Mouse (Mus musculus) small intestine, adult 2 months (tissue): Measurements from ENCODE around the gene Mex3a. TPM values are rescaled to one million over a fixed set of nuclear protein-coding genes. Genes with fewer than 3 reads are reported as not detected.

ENCODE experiments used
- H3K27ac ChIP-seq: fragments of 200-500 bp; 2 replicates; pipeline ENCODE4 v1.5.1; 2012; ENCODE audit warnings: low read depth, low read length, control low read depth, inconsistent platforms; ENCODE audit not compliant: insufficient read depth
- H3K27me3 ChIP-seq: fragments of 200-500 bp; 2 replicates; pipeline ENCODE4 v1.6.1; 2012; ENCODE audit warnings: mild to moderate bottlenecking, moderate library complexity, low read length, inconsistent platforms; ENCODE audit not compliant: control insufficient read depth, insufficient read depth
- H3K36me3 ChIP-seq: fragments of 200-500 bp; 2 replicates; pipeline ENCODE4 v1.6.1; 2012; ENCODE audit warnings: mild to moderate bottlenecking, low read length, control low read depth, inconsistent platforms; ENCODE audit not compliant: control insufficient read depth, insufficient read depth
- H3K4me1 ChIP-seq: fragments of 200-500 bp; 2 replicates; pipeline ENCODE4 v1.6.1; 2012; ENCODE audit warnings: low read length, inconsistent platforms, mixed read lengths; ENCODE audit not compliant: control insufficient read depth, insufficient read depth, insufficient read length
- H3K4me3 ChIP-seq: fragments of 200-500 bp; 2 replicates; pipeline ENCODE4 v1.5.1; 2012; ENCODE audit warnings: low read depth, mild to moderate bottlenecking, control low read depth, inconsistent platforms, low read length, moderate library complexity
- CTCF ChIP-seq: fragments of 200-500 bp; IDR thresholded peaks from 2 replicates; pipeline ENCODE4 v1.5.1; 2012; ENCODE audit warnings: low read depth, mild to moderate bottlenecking, control low read depth, inconsistent platforms, low read length, moderate library complexity, mixed read lengths; ENCODE audit not compliant: insufficient replicate concordance, insufficient read length; ENCODE audit errors: extremely low read depth
- POLR2A ChIP-seq: fragments of 200-500 bp; IDR thresholded peaks from 2 replicates; pipeline ENCODE4 v1.6.1; 2012; ENCODE audit warnings: low read depth, mild to moderate bottlenecking, control low read depth, inconsistent platforms, low read length, moderate library complexity
- WGBS: fragments of 180-500 bp; shearing (Covaris S2); methylation state at CpG from one replicate; pipeline ENCODE4 v1.1.7; 2018; 5-methylcytosine and 5-hydroxymethylcytosine counted together
- polyA plus RNA-seq: library from polyadenylated mRNA; depleted of rRNA; stranded (reverse); fragments of >200 nt; gene quantifications from 2 replicates; pipeline ENCODE4 v1.2.3, GENCODE M21; 2012

Gene Mex3a
- polyA plus RNA-seq, 1 experiment: 0.60 TPM

DNA sequence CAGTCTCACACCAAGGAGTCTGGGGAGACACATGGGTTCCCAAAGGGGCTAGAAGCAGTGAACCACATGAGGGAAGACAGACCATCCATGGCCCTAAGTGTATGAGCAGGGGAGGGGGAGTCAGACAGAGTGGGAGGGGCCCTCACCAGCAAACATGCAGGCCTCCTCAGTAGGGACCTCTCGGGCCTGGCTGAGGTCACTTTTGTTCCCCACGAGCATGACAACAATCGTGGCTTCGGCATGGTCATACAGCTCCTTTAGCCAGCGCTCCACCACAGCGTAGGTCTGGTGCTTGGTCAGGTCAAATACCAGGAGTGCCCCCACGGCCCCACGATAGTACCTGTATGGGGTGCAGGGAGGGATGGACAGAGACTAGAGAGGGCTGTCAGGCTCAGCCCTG lies 11.0 kb downstream of the Mex3a start:
- Histone ChIP-seq H3K4me3 (no peak overlapping the region), H3K27me3 (no peaks in the 10 kb centered on the region), H3K4me1 (peaks cover 14% of the 10 kb centered on the region), H3K36me3 (peaks cover 13% of the 10 kb centered on the region), H3K27ac (no peak overlapping the region)
- TF ChIP-seq POLR2A: no peak
- no peak for TF ChIP-seq CTCF
- 90% methylated on average over 8 of the region's 8 CpGs for WGBS

DNA sequence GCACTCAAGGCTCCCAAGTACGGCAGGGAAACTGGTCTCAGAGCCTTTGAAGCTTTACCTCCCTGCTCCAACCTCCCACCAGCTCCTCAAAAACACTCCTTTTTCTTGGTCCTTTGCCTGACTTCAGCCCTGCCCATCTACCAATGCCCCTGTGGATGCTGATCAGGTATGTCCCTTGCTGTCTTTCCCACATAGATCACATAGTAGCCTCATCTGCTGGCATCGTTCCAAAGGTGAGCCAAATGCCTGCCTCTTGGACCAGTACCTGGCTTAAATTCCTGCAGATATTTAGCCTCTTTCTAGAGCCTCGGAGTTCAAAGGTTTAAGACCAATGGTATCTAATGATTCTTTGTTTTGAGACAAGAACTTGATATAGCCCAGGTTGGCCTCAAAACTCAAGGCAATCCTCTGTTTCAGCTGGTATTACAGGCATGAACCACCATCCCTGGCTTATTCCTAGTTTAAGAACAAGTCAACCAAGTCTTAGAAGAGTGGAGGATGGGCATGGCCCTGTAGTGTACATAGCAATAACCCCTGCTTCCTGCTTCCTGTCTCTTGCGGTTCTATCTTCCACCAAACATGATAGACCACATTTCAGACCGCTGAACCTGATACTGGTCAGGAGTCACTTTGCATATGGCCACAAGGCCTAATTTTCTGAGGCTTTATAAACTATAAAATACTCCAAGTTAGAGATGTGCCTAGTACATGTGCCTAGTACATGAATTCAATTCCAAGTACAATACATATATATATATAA lies 11.6 kb downstream of the Mex3a start:
- H3K4me3 ChIP-seq: no peak overlapping the region
- no peak for TF ChIP-seq CTCF
- TF ChIP-seq POLR2A: no peak
- WGBS: 68% methylated on average over 5 of the region's 5 CpGs

DNA sequence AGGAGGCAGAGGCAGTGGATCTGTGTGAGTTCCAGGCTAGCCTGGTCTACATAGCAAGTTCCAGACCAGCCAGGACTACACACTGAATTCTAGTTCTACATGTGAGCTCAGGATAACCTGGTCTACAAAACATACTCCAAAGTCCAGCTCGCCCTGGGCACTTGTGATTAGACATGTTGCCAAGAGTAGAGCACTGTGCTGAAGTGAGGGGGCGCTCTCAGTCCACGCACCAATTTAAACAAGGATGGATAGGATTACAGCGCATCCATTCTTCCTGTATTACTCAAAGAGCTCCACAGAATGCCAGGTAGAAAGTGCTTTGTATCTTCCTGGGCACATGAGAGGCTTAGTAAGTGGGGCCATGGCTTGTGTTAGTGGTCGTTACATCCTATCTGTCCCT lies 12.3 kb downstream of the Mex3a start:
- Histone ChIP-seq H3K4me3 (no peak overlapping the region), H3K4me1 (peaks cover 19% of the 10 kb centered on the region), H3K27me3 (no peaks in the 10 kb centered on the region), H3K27ac (no peak overlapping the region), H3K36me3 (peaks cover 13% of the 10 kb centered on the region)
- 67% methylated on average over 5 of the region's 5 CpGs for WGBS
- peak; percentile 31; the same call in 1 of the 2 replicates for TF ChIP-seq CTCF
- TF ChIP-seq POLR2A: no peak

More for the DNA sequence above, 11.6 kb downstream of the Mex3a start:
- Histone ChIP-seq H3K27ac (no peak overlapping the region), H3K4me1 (peaks cover 19% of the 10 kb centered on the region), H3K36me3 (peaks cover 13% of the 10 kb centered on the region), H3K27me3 (no peaks in the 10 kb centered on the region)

DNA sequence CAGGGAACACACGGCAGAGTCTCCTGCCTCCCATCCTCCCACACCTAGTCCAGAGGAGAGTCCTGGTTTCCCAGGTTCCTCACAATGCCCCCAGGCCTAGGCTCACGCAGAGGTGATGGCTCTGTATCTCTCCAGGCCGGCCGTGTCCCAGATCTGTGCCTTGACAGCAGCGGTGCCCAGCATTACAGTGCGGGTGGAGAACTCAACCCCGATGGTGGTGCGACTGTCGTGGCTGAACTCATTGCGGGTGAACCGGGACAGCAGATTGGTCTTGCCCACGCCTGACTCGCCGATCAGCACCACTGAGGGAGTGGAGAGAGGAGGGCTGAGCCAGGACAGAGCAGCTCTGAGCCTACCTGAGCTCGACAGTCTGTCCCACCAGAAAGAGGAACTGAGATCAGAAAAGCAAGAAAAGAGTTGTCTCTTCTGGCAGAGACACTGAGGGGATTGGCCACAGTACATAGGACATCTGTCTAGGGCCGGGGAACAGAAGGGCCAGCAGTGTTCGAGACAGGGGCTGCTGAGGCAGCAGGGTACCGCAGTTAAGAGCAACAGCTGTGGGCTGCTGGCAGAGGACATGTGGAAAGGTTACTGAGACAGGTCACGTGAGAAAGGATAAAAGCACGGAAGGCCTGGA lies 12.9 kb downstream of the Mex3a start:
- no peak overlapping the region for H3K27ac ChIP-seq
- H3K4me1 ChIP-seq: peaks cover 19% of the 10 kb centered on the region
- no peak overlapping the region for H3K4me3 ChIP-seq
- peaks cover 13% of the 10 kb centered on the region for H3K36me3 ChIP-seq
- 78% methylated on average over 20 of the region's 20 CpGs for WGBS
- TF ChIP-seq POLR2A: no peak
- no peaks in the 10 kb centered on the region for H3K27me3 ChIP-seq

DNA sequence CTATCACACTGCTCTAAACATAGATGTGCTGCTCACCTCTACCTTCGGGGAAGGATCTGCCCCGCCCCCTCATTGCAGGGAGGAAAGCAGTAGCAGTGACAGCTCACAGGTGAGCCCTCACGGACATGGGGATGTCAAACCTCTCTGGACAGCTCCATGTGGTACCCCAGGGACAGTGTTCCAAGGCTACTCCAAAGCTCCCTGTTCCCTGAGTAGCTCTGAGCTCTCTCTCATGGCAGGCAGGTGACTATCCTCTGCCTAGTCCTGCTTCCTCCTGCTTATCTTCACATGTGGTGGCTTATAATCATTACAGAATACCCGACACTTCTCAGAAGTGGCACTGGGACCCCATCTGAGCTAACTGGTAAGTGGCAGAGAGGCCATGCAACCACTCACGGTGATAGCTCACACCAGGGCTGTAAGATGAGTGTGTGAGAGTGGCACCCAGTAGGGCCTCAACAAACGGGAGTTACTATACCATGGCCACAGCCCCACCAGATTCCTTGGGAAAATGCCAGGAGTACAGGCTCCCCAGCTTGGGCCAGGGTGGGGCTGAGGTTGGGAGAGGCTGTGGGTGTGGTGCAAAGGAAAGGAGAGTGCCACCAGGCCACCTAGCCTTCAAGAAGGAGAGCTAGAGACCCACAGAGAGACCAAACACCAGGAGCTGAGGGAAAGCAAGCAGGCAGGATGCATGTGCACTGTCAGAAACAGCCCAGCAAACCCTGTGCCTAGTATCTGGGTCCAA lies 14.7 kb downstream of the Mex3a start:
- H3K4me1 ChIP-seq: peaks cover 27% of the 10 kb centered on the region
- TF ChIP-seq CTCF (no peak), POLR2A (no peak)
- H3K27ac ChIP-seq: peak overlapping the region; percentile 64
- H3K36me3 ChIP-seq: peaks cover 9% of the 10 kb centered on the region
- peak overlapping the region; percentile 56 for H3K4me3 ChIP-seq
- H3K27me3 ChIP-seq: no peaks in the 10 kb centered on the region
- WGBS: 28% methylated on average over 6 of the region's 6 CpGs

DNA sequence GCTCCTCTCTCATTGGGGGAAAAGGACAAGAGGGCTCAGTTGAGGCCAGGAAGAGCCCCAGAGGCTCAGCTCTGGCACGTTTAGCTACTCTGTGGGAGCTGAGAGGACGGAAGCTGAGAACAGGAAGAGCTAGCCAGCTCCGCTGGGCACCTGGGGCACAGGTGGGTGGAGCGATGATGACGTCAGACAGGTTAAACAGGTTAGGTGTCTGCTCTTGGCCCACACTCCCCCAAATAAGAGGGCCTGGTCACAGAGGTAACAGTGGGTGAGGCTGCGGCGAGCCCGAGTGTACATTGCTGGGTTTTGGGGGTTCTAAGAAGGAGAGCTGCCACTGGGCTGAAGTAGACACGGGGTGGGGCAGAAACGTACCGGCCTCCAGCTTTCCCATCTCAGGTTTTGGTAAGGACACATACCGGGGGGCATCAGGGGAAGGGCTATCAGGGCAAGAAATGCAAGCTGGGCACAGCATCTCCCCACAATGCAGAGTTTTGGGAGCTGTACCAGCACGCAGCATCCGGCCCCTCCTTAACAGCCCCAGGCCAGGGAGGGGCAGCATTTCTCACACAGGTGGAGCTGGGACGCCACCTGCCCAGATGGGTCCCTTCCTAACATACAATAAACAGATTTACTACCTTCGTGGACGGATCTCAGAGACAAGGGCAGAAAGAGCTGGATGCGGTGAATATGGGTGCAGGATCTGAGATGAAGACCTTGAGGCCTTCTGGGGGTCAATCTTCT lies 16.2 kb downstream of the Mex3a start, which contains the start of gene Rab25:
Rab25 (minus strand) TSS at position 121 of the 738 bp plus-strand sequence.
- no peaks in the 10 kb centered on the region; the same call in 1 of the 2 replicates for H3K36me3 ChIP-seq
- TF ChIP-seq CTCF (no peak), POLR2A (peak; percentile 25; the same call in 1 of the 2 replicates)
- peak within 1 kb of the TSS; percentile 73 for H3K27ac ChIP-seq
- WGBS: 22% methylated on average over 18 of the region's 18 CpGs
- no peaks in the 10 kb centered on the region for H3K27me3 ChIP-seq
- peak within 1 kb of the TSS; percentile 62 for H3K4me3 ChIP-seq
- H3K4me1 ChIP-seq: peaks cover 27% of the 10 kb centered on the region

DNA sequence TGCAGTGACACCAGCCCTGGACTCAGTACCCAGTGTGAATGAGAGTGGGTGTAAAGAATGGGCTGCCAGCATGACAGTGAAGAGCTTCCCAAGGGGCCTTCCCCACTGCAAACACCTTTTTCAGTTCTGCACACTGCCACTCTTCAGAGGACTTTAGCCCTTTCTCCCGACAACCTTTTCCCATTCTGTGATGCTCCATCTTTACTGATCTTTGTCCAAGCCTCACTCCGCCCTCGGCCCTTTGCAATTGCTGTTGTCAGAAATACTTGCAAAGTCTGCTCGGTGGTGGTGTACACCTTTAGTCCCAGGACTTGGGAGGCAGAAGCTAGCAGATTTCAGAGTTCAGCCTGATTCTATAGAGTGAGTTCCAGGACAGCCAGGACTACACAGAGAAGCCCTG lies 19.4 kb downstream of the Mex3a start:
- TF ChIP-seq CTCF (no peak), POLR2A (no peak)
- 18% methylated on average over 4 of the region's 4 CpGs for WGBS
- peaks cover 20% of the 10 kb centered on the region for H3K4me1 ChIP-seq
- H3K27ac ChIP-seq: peak overlapping the region; percentile 28; the same call in 1 of the 2 replicates
- H3K27me3 ChIP-seq: no peaks in the 10 kb centered on the region
- peak overlapping the region; percentile 3; the same call in 1 of the 2 replicates for H3K4me3 ChIP-seq
- peaks cover 9% of the 10 kb centered on the region; the same call in 1 of the 2 replicates for H3K36me3 ChIP-seq
